Mouse (Mus musculus) liver, adult 2 months (tissue): ENCODE data around the gene Hlx. TPM values are rescaled to one million over a fixed set of nuclear protein-coding genes. Genes with fewer than 3 reads are reported as not detected.

ENCODE experiments used
- DNase-seq: peaks from one replicate; pipeline ENCODE4 v3.0.0-alpha.2; 2011; ENCODE audit warnings: low read depth, low spot score; ENCODE audit errors: extremely low read depth
- H3K27ac ChIP-seq: fragments of 200-500 bp; replicated peaks from 2 replicates; pipeline ENCODE4 v1.5.1; 2012; ENCODE audit warnings: low read depth, mild to moderate bottlenecking, control low read depth, inconsistent platforms, low read length; ENCODE audit not compliant: insufficient read depth
- H3K27me3 ChIP-seq: fragments of 200-500 bp; 2 replicates; pipeline ENCODE4 v1.6.1; 2012; ENCODE audit warnings: mild to moderate bottlenecking, moderate library complexity, low read length, inconsistent platforms; ENCODE audit not compliant: control insufficient read depth, insufficient read depth
- H3K36me3 ChIP-seq: fragments of 200-500 bp; 2 replicates; pipeline ENCODE4 v1.6.1; 2012; ENCODE audit warnings: low read length, inconsistent platforms; ENCODE audit not compliant: control insufficient read depth, insufficient read depth
- H3K4me1 ChIP-seq: fragments of 200-500 bp; 2 replicates; pipeline ENCODE4 v1.6.1; 2011; ENCODE audit warnings: low read length; ENCODE audit not compliant: control insufficient read depth, insufficient read depth
- H3K4me3 ChIP-seq: fragments of 200-500 bp; 2 replicates; pipeline ENCODE4 v1.5.1; 2011; ENCODE audit warnings: low read depth, mild to moderate bottlenecking, control low read depth, low read length, moderate library complexity; ENCODE audit not compliant: insufficient read depth
- H3K79me2 ChIP-seq: fragments of 200-500 bp; 2 replicates; pipeline ENCODE4 v1.6.1; 2012; ENCODE audit warnings: inconsistent platforms, mild to moderate bottlenecking, low read length, moderate library complexity; ENCODE audit not compliant: control insufficient read depth, insufficient read depth
- H3K9ac ChIP-seq: fragments of 200-500 bp; 2 replicates; pipeline ENCODE4 v1.6.1; 2012; ENCODE audit warnings: low read depth, mild to moderate bottlenecking, control low read depth, inconsistent platforms, low read length
- CTCF ChIP-seq: fragments of 200-500 bp; IDR thresholded peaks from 2 replicates; pipeline ENCODE4 v1.5.1; 2011; ENCODE audit warnings: low read depth, low read length, control low read depth
- POLR2A ChIP-seq: fragments of 200-500 bp; IDR thresholded peaks from 2 replicates; pipeline ENCODE4 v1.6.1; 2011; ENCODE audit warnings: low read length, control low read depth; ENCODE audit not compliant: insufficient read depth; ENCODE audit errors: extremely low read depth
- WGBS: fragments of 180-500 bp; shearing (Covaris S2); methylation state at CpG from one replicate; pipeline ENCODE4 v1.1.7; 2018; 5-methylcytosine and 5-hydroxymethylcytosine counted together
- polyA plus RNA-seq: library from polyadenylated mRNA; depleted of rRNA; stranded (reverse); fragments of >200 nt; gene quantifications from 2 replicates; pipeline ENCODE4 v1.2.3, GENCODE M21; 2012
- total RNA-seq: library from RNA; depleted of rRNA; stranded (reverse); fragments of >200 nt; gene quantifications from 2 replicates; pipeline ENCODE4 v1.2.3, GENCODE M21; 2014

Gene Hlx
- total and polyA plus RNA-seq, 2 experiments = 1.1 to 7.3 TPM

GRCm38 (mm10) chr1:184731091-184731640, 1.3 kb downstream of the Hlx start:
- H3K4me1 ChIP-seq = peaks cover 3% of the 10 kb centered on the region; the same call in 1 of the 2 replicates
- H3K4me3 ChIP-seq = peak overlapping the region; percentile 64
- peaks cover 3% of the 10 kb centered on the region; the same call in 1 of the 2 replicates for H3K36me3 ChIP-seq
- 6% methylated on average over 18 of the region's 18 CpGs for WGBS
- H3K27me3 ChIP-seq = peaks cover 18% of the 10 kb centered on the region
- TF ChIP-seq POLR2A = no peak
- peak overlapping the region; percentile 83 for H3K9ac ChIP-seq
- no peaks in the 10 kb centered on the region for H3K79me2 ChIP-seq
- H3K27ac ChIP-seq = peak overlapping the region; percentile 90
- no peak for DNase-seq

- H3K27ac ChIP-seq = peak overlapping the region; percentile 90
- peaks cover 21% of the 10 kb centered on the region for H3K27me3 ChIP-seq
- DNase-seq = no peak
- TF ChIP-seq POLR2A = no peak
- TF ChIP-seq CTCF = no peak
- no peaks in the 10 kb centered on the region for H3K79me2 ChIP-seq
- H3K36me3 ChIP-seq = peaks cover 6% of the 10 kb centered on the region; the same call in 1 of the 2 replicates
- peaks cover 3% of the 10 kb centered on the region; the same call in 1 of the 2 replicates for H3K4me1 ChIP-seq
- WGBS = 12% methylated on average over 12 of the region's 12 CpGs
- peak overlapping the region; percentile 53 for H3K9ac ChIP-seq
- H3K4me3 ChIP-seq = peak overlapping the region; percentile 64
Observed at GRCm38 (mm10) chr1:184730453-184731013, 1.9 kb downstream of the Hlx start.

GRCm38 (mm10) chr1:184729357-184730140, 2.9 kb downstream of the Hlx start:
- Histone ChIP-seq H3K9ac (peak overlapping the region; percentile 62), H3K79me2 (no peaks in the 10 kb centered on the region), H3K4me3 (peak overlapping the region; percentile 64), H3K4me1 (peaks cover 3% of the 10 kb centered on the region; the same call in 1 of the 2 replicates), H3K36me3 (peaks cover 6% of the 10 kb centered on the region; the same call in 1 of the 2 replicates), H3K27ac (peak overlapping the region; percentile 90), H3K27me3 (peaks cover 21% of the 10 kb centered on the region)
- TF ChIP-seq POLR2A (no peak), CTCF (no peak)
- whole genome bisulfite sequencing = 6% methylated on average over 19 of the region's 19 CpGs
- peak; percentile 36 for DNase-seq

- WGBS = 13% methylated on average over 6 of the region's 6 CpGs
- Histone ChIP-seq H3K4me3 (peak overlapping the region; percentile 8; the same call in 1 of the 2 replicates), H3K27ac (peak overlapping the region; percentile 18; the same call in 1 of the 2 replicates), H3K79me2 (no peaks in the 10 kb centered on the region), H3K27me3 (peaks cover 21% of the 10 kb centered on the region), H3K36me3 (peaks cover 6% of the 10 kb centered on the region; the same call in 1 of the 2 replicates), H3K4me1 (peaks cover 3% of the 10 kb centered on the region; the same call in 1 of the 2 replicates), H3K9ac (peak overlapping the region; percentile 24; the same call in 1 of the 2 replicates)
- DNase-seq = no peak
- no peak for TF ChIP-seq CTCF
- no peak for TF ChIP-seq POLR2A
Observed at GRCm38 (mm10) chr1:184728561-184729115, 3.8 kb downstream of the Hlx start.

GRCm38 (mm10) chr1:184727401-184728265, 4.8 kb downstream of the Hlx start:
- DNase-seq = no peak
- TF ChIP-seq CTCF = no peak
- no peak for TF ChIP-seq POLR2A
- Histone ChIP-seq H3K27ac (no peak overlapping the region; the same call in none of the 2 replicates), H3K9ac (peak overlapping the region; percentile 38), H3K4me1 (peaks cover 3% of the 10 kb centered on the region; the same call in 1 of the 2 replicates), H3K27me3 (peaks cover 17% of the 10 kb centered on the region), H3K79me2 (no peaks in the 10 kb centered on the region), H3K4me3 (peak overlapping the region; percentile 31), H3K36me3 (peaks cover 6% of the 10 kb centered on the region; the same call in 1 of the 2 replicates)
- WGBS = 17% methylated on average over 49 of the region's 49 CpGs
